Mouse (Mus musculus): Measurements from ENCODE around the gene Edn2. TPM values are rescaled to one million over a fixed set of nuclear protein-coding genes. Genes with fewer than 3 reads are reported as not detected.

Edn2 gene
- total and polyA plus RNA-seq, 2 experiments = not detected

DNA sequence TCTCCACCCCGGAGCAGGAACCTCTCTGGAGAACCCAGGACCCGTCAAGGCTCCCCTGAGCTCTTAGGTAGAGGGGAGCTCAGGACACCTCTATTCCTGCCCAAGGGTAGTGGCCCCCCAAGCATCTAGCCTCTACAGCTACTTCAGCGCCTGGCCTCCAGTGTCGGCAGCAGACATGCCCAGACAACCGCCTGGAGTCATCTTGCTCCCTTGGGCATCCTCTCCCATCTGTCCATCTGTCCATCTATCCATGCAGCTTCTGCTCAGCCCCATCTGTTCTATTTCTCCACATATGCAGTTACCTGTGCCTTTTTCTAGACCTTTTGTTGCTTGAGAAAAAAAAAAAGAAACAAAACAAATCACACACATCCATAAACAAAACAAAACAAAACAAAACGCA is 26.8 kb upstream of the Edn2 start:
- WGBS = 92% methylated on average over 6 of the region's 6 CpGs
- Histone ChIP-seq H3K27me3 (ENCODE audit: control insufficient read depth, insufficient read depth, low read length) (no peaks in the 10 kb centered on the region), H3K9ac (ENCODE audit: low read depth, low read length) (no peak overlapping the region), H3K4me3 (ENCODE audit: insufficient read depth, low read depth, low read length) (no peak overlapping the region), H3K79me2 (ENCODE audit: control insufficient read depth, insufficient read depth, low read length) (no peaks in the 10 kb centered on the region), H3K27ac (replicated peaks; ENCODE audit: insufficient read depth, low read depth, low read length) (no peak overlapping the region), H3K36me3 (ENCODE audit: control insufficient read depth, insufficient read depth, low read length) (no peaks in the 10 kb centered on the region), H3K4me1 (ENCODE audit: control insufficient read depth, insufficient read depth, low read length) (no peaks in the 10 kb centered on the region)
- no peak for DNase-seq (ENCODE audit: extremely low read depth, low read depth, low spot score)
- TF ChIP-seq POLR2A (IDR thresholded peaks at IDR 0.05; ENCODE audit: extremely low read depth, insufficient read depth, low read length) (no peak), CTCF (IDR thresholded peaks at IDR 0.05; ENCODE audit: low read depth, low read length) (no peak)

DNA sequence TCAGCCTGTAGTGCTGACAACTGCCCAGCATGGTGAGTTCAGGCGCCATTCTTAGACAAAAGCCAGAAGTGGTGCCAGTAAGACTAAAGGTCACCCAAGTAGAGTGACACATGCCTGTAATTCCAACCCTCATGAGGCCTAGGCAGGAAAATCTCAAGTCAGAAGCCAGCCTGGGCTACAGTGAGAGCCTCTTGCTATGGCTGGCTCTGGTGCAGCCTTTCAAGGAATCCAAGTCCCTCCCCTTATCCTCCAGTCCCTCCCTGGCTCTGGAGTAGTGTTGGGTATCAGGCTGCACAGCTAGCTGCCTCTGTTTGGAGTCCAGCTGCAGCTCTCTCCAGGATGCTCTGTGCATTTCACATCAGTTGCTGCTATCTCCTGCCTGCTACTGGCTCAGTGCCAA is 19.2 kb upstream of the Edn2 start:
- Histone ChIP-seq H3K9ac (ENCODE audit: low read depth, low read length) (no peak overlapping the region), H3K4me3 (ENCODE audit: insufficient read depth, low read depth, low read length) (no peak overlapping the region), H3K79me2 (ENCODE audit: control insufficient read depth, insufficient read depth, low read length) (no peaks in the 10 kb centered on the region), H3K4me1 (ENCODE audit: control insufficient read depth, insufficient read depth, low read length) (no peaks in the 10 kb centered on the region), H3K27ac (replicated peaks; ENCODE audit: insufficient read depth, low read depth, low read length) (no peak overlapping the region), H3K27me3 (ENCODE audit: control insufficient read depth, insufficient read depth, low read length) (no peaks in the 10 kb centered on the region), H3K36me3 (ENCODE audit: control insufficient read depth, insufficient read depth, low read length) (no peaks in the 10 kb centered on the region)
- TF ChIP-seq POLR2A (IDR thresholded peaks at IDR 0.05; ENCODE audit: extremely low read depth, insufficient read depth, low read length) (no peak), CTCF (IDR thresholded peaks at IDR 0.05; ENCODE audit: low read depth, low read length) (no peak)
- 55% methylated on average over 1 of the region's 1 CpGs for WGBS
- no peak for DNase-seq (ENCODE audit: extremely low read depth, low read depth, low spot score)

- 90% methylated on average over 9 of the region's 9 CpGs for WGBS
- Histone ChIP-seq H3K4me3 (ENCODE audit: insufficient read depth, low read depth, low read length) (no peak overlapping the region), H3K36me3 (ENCODE audit: control insufficient read depth, insufficient read depth, low read length) (no peaks in the 10 kb centered on the region), H3K27me3 (ENCODE audit: control insufficient read depth, insufficient read depth, low read length) (no peaks in the 10 kb centered on the region), H3K27ac (replicated peaks; ENCODE audit: insufficient read depth, low read depth, low read length) (no peak overlapping the region), H3K79me2 (ENCODE audit: control insufficient read depth, insufficient read depth, low read length) (no peaks in the 10 kb centered on the region), H3K9ac (ENCODE audit: low read depth, low read length) (no peak overlapping the region), H3K4me1 (ENCODE audit: control insufficient read depth, insufficient read depth, low read length) (no peaks in the 10 kb centered on the region)
- no peak for DNase-seq (ENCODE audit: extremely low read depth, low read depth, low spot score)
- TF ChIP-seq POLR2A (IDR thresholded peaks at IDR 0.05; ENCODE audit: extremely low read depth, insufficient read depth, low read length) (no peak), CTCF (IDR thresholded peaks at IDR 0.05; ENCODE audit: low read depth, low read length) (no peak)
These were observed 18.1 kb upstream of the Edn2 start for GRCm38 (mm10) chr4:120142905-120143304.

- Histone ChIP-seq H3K27me3 (ENCODE audit: control insufficient read depth, insufficient read depth, low read length) (0 out of 2 replicates have a peak, but pooled peaks cover 4% of the 10 kb centered on the region), H3K9ac (ENCODE audit: low read depth, low read length) (no peak overlapping the region), H3K79me2 (ENCODE audit: control insufficient read depth, insufficient read depth, low read length) (no peaks in the 10 kb centered on the region), H3K4me3 (ENCODE audit: insufficient read depth, low read depth, low read length) (no peak overlapping the region), H3K27ac (replicated peaks; ENCODE audit: insufficient read depth, low read depth, low read length) (no peak overlapping the region), H3K36me3 (ENCODE audit: control insufficient read depth, insufficient read depth, low read length) (no peaks in the 10 kb centered on the region), H3K4me1 (ENCODE audit: control insufficient read depth, insufficient read depth, low read length) (no peaks in the 10 kb centered on the region)
- DNase-seq (ENCODE audit: extremely low read depth, low read depth, low spot score) = no peak
- WGBS = 51% methylated on average over 5 of the region's 5 CpGs
- TF ChIP-seq POLR2A (IDR thresholded peaks at IDR 0.05; ENCODE audit: extremely low read depth, insufficient read depth, low read length) (no peak), CTCF (IDR thresholded peaks at IDR 0.05; ENCODE audit: low read depth, low read length) (no peak)
These were observed 16.7 kb upstream of the Edn2 start for GRCm38 (mm10) chr4:120144343-120144742.

- WGBS = 82% methylated on average over 8 of the region's 8 CpGs
- H3K79me2 ChIP-seq (ENCODE audit: control insufficient read depth, insufficient read depth, low read length) = no peaks in the 10 kb centered on the region
- H3K27me3 ChIP-seq (ENCODE audit: control insufficient read depth, insufficient read depth, low read length) = 0 out of 2 replicates have a peak, but pooled peaks cover 4% of the 10 kb centered on the region
- no peaks in the 10 kb centered on the region for H3K4me1 ChIP-seq (ENCODE audit: control insufficient read depth, insufficient read depth, low read length)
- no peaks in the 10 kb centered on the region for H3K36me3 ChIP-seq (ENCODE audit: control insufficient read depth, insufficient read depth, low read length)
- TF ChIP-seq CTCF (IDR thresholded peaks at IDR 0.05; ENCODE audit: low read depth, low read length) (no peak), POLR2A (IDR thresholded peaks at IDR 0.05; ENCODE audit: extremely low read depth, insufficient read depth, low read length) (no peak)
- DNase-seq (ENCODE audit: extremely low read depth, low read depth, low spot score) = no peak
- no peak overlapping the region for H3K27ac ChIP-seq (replicated peaks; ENCODE audit: insufficient read depth, low read depth, low read length)
- no peak overlapping the region for H3K9ac ChIP-seq (ENCODE audit: low read depth, low read length)
- no peak overlapping the region for H3K4me3 ChIP-seq (ENCODE audit: insufficient read depth, low read depth, low read length)
These were observed 15.1 kb upstream of the Edn2 start for GRCm38 (mm10) chr4:120145931-120146330.

- H3K36me3 ChIP-seq (ENCODE audit: control insufficient read depth, insufficient read depth, low read length) = no peaks in the 10 kb centered on the region
- WGBS = 12% methylated on average over 45 of the region's 45 CpGs
- no peak overlapping the region for H3K27ac ChIP-seq (replicated peaks; ENCODE audit: insufficient read depth, low read depth, low read length)
- DNase-seq (ENCODE audit: extremely low read depth, low read depth, low spot score) = no peak
- H3K4me1 ChIP-seq (ENCODE audit: control insufficient read depth, insufficient read depth, low read length) = no peaks in the 10 kb centered on the region
- peak overlapping the region; percentile 7; the same call in 1 of the 2 replicates for H3K4me3 ChIP-seq (ENCODE audit: insufficient read depth, low read depth, low read length)
- no peak for TF ChIP-seq CTCF (IDR thresholded peaks at IDR 0.05; ENCODE audit: low read depth, low read length)
- TF ChIP-seq POLR2A (IDR thresholded peaks at IDR 0.05; ENCODE audit: extremely low read depth, insufficient read depth, low read length) = no peak
- H3K27me3 ChIP-seq (ENCODE audit: control insufficient read depth, insufficient read depth, low read length) = 0 out of 2 replicates have a peak, but pooled peaks cover 4% of the 10 kb centered on the region
- no peaks in the 10 kb centered on the region for H3K79me2 ChIP-seq (ENCODE audit: control insufficient read depth, insufficient read depth, low read length)
- no peak overlapping the region for H3K9ac ChIP-seq (ENCODE audit: low read depth, low read length)
These were observed 12.5 kb upstream of the Edn2 start for GRCm38 (mm10) chr4:120148291-120149141.

Data from liver, adult 2 months (tissue).